Mouse (Mus musculus) liver, adult 2 months (tissue): ENCODE results near the gene Parp16. TPM values are rescaled to one million over a fixed set of nuclear protein-coding genes. Genes with fewer than 3 reads are reported as not detected.
"Not testable (repeated sequence)": the region's sequence is repeated elsewhere in the genome, so short reads cannot be mapped to it uniquely, and the experiment has no call there.

Experiments used
- DNase-seq: peaks from one replicate; pipeline ENCODE4 v3.0.0-alpha.2; 2011; ENCODE audit warnings: low read depth, low spot score; ENCODE audit errors: extremely low read depth
- H3K27ac ChIP-seq: fragments of 200-500 bp; replicated peaks from 2 replicates; pipeline ENCODE4 v1.5.1; 2012; ENCODE audit warnings: low read depth, mild to moderate bottlenecking, control low read depth, inconsistent platforms, low read length; ENCODE audit not compliant: insufficient read depth
- H3K27me3 ChIP-seq: fragments of 200-500 bp; 2 replicates; pipeline ENCODE4 v1.6.1; 2012; ENCODE audit warnings: mild to moderate bottlenecking, moderate library complexity, low read length, inconsistent platforms; ENCODE audit not compliant: control insufficient read depth, insufficient read depth
- H3K36me3 ChIP-seq: fragments of 200-500 bp; 2 replicates; pipeline ENCODE4 v1.6.1; 2012; ENCODE audit warnings: low read length, inconsistent platforms; ENCODE audit not compliant: control insufficient read depth, insufficient read depth
- H3K4me1 ChIP-seq: fragments of 200-500 bp; 2 replicates; pipeline ENCODE4 v1.6.1; 2011; ENCODE audit warnings: low read length; ENCODE audit not compliant: control insufficient read depth, insufficient read depth
- H3K4me3 ChIP-seq: fragments of 200-500 bp; 2 replicates; pipeline ENCODE4 v1.5.1; 2011; ENCODE audit warnings: low read depth, mild to moderate bottlenecking, control low read depth, low read length, moderate library complexity; ENCODE audit not compliant: insufficient read depth
- H3K79me2 ChIP-seq: fragments of 200-500 bp; 2 replicates; pipeline ENCODE4 v1.6.1; 2012; ENCODE audit warnings: inconsistent platforms, mild to moderate bottlenecking, low read length, moderate library complexity; ENCODE audit not compliant: control insufficient read depth, insufficient read depth
- H3K9ac ChIP-seq: fragments of 200-500 bp; 2 replicates; pipeline ENCODE4 v1.6.1; 2012; ENCODE audit warnings: low read depth, mild to moderate bottlenecking, control low read depth, inconsistent platforms, low read length
- CTCF ChIP-seq: fragments of 200-500 bp; IDR thresholded peaks from 2 replicates; pipeline ENCODE4 v1.5.1; 2011; ENCODE audit warnings: low read depth, low read length, control low read depth
- POLR2A ChIP-seq: fragments of 200-500 bp; IDR thresholded peaks from 2 replicates; pipeline ENCODE4 v1.6.1; 2011; ENCODE audit warnings: low read length, control low read depth; ENCODE audit not compliant: insufficient read depth; ENCODE audit errors: extremely low read depth
- WGBS: fragments of 180-500 bp; shearing (Covaris S2); methylation state at CpG from one replicate; pipeline ENCODE4 v1.1.7; 2018; 5-methylcytosine and 5-hydroxymethylcytosine counted together
- polyA plus RNA-seq: library from polyadenylated mRNA; depleted of rRNA; stranded (reverse); fragments of >200 nt; gene quantifications from 2 replicates; pipeline ENCODE4 v1.2.3, GENCODE M21; 2012
- total RNA-seq: library from RNA; depleted of rRNA; stranded (reverse); fragments of >200 nt; gene quantifications from 2 replicates; pipeline ENCODE4 v1.2.3, GENCODE M21; 2014

The Parp16 gene
- total and polyA plus RNA-seq, 2 experiments = 11.4 to 12.6 TPM

DNA sequence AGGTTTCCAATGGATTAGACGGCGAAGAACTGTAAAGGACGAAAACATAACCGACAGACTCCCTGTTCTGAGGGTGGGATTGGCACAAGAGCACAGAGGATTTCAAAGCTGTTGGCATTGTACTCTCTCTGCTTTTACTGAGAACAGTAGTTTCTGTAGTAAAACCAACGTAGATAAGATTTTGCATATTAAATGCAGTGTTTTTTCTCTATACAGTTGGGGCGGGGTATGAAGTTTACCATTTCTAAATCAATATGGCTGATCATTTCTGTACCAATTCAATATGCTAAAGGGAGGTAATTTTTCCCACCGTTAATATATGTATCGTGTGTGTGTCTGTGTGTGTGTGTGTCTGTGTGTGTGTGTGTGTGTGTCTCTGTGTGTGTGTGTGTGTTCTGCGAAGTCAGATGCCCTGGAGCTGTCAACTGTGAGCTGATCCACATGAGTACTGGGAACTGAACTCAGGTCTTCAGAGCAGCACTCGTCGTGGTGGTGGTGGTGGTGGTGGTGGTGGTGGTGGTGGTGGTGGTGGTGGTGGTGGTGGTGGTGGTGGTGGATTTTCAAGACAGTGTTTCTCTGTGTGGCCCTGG lies 7.1 kb downstream of the Parp16 start:
- 25% methylated on average over 11 of the region's 11 CpGs for WGBS
- no peaks in the 10 kb centered on the region for H3K36me3 ChIP-seq
- H3K4me1 ChIP-seq = peaks cover 9% of the 10 kb centered on the region
- no peak for TF ChIP-seq POLR2A
- TF ChIP-seq CTCF = no peak
- H3K4me3 ChIP-seq = peak overlapping the region; percentile 68
- peak overlapping the region; percentile 95 for H3K9ac ChIP-seq
- H3K27ac ChIP-seq = peak overlapping the region; percentile 64
- no peak for DNase-seq
- H3K79me2 ChIP-seq = no peaks in the 10 kb centered on the region
- no peaks in the 10 kb centered on the region for H3K27me3 ChIP-seq

DNA sequence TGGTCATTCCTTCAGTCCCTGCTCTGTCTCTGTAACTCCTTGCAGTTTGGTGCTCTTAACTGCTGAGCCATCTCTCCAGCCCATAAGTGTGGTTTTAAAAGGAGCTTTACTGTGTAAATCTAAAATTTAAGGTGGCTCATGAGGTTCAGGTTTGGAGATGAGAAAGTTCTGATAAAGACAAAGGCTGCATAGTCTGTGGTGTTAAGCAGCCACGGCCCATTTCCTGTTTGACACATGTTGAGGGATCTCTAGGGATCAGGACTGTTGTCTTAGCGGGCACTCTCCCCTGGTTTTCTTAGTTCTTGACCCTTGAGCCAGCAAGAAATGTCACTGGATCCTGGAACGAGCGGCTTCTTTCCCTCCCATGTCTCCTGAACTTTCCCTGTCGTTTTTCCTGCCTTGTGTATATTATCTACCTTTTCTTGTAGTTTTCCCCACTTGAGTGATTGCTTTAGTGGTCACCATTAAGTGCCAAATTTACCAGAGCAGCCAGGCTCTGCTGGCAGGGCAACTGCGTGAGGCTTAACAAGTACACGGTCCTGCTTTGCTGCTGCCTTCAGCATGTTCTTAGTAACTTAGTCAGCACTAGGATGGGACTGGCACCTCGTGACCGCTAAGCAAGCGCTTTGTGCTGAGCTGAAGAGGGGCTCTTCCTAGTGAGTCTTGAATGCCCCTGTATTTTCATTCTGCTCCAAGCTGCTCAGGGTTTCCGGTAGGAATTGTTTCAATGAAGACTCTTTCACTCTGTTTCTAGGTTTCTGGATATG lies 10.1 kb downstream of the Parp16 start:
- Histone ChIP-seq H3K79me2 (no peaks in the 10 kb centered on the region), H3K9ac (no peak overlapping the region), H3K27ac (no peak overlapping the region), H3K36me3 (no peaks in the 10 kb centered on the region), H3K27me3 (no peaks in the 10 kb centered on the region), H3K4me1 (peaks cover 5% of the 10 kb centered on the region), H3K4me3 (no peak overlapping the region)
- 83% methylated on average over 11 of the region's 11 CpGs for WGBS
- DNase-seq = no peak
- no peak for TF ChIP-seq CTCF
- TF ChIP-seq POLR2A = no peak

DNA sequence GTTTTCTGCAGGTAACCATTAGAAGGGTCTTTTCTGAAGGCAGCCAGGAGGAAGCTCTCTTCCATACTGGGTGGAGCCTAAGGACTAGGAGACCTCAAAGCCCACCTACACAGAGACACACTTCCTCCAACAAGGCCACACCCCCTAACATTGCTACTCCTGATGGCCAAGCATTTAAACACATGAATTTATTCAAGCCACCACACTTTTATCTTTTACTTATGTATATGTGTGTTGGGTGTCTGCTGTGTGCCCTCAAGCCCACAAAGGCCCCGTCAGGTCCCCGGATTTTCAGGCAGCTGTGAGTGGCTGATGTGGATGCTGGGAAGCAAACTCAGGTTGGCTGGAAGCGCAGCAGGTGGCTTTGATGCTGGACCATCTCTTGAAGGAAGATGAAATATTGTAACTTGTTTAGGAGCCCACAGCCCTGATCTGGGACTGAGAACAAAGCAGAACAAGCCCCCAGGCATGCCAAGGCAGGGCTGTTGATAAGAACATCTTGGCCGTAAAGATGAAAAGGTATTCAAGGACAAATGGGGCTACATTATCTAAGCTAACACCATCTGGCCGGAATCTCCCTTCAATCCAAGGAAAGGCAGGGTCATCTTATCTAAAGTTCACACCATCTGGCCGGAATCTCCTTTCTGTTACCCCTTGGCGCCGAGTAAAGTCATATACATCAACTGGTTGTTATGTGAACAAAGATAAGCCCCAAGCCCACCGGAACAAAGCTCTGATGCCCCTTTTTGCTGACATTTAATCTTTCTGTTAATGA lies 12.1 kb downstream of the Parp16 start:
- WGBS = 87% methylated on average over 9 of the region's 9 CpGs
- H3K4me3 ChIP-seq, H3K9ac ChIP-seq, H3K79me2 ChIP-seq, H3K4me1 ChIP-seq, DNase-seq, H3K27me3 ChIP-seq, H3K27ac ChIP-seq, H3K36me3 ChIP-seq: not testable (repeated sequence)

DNA sequence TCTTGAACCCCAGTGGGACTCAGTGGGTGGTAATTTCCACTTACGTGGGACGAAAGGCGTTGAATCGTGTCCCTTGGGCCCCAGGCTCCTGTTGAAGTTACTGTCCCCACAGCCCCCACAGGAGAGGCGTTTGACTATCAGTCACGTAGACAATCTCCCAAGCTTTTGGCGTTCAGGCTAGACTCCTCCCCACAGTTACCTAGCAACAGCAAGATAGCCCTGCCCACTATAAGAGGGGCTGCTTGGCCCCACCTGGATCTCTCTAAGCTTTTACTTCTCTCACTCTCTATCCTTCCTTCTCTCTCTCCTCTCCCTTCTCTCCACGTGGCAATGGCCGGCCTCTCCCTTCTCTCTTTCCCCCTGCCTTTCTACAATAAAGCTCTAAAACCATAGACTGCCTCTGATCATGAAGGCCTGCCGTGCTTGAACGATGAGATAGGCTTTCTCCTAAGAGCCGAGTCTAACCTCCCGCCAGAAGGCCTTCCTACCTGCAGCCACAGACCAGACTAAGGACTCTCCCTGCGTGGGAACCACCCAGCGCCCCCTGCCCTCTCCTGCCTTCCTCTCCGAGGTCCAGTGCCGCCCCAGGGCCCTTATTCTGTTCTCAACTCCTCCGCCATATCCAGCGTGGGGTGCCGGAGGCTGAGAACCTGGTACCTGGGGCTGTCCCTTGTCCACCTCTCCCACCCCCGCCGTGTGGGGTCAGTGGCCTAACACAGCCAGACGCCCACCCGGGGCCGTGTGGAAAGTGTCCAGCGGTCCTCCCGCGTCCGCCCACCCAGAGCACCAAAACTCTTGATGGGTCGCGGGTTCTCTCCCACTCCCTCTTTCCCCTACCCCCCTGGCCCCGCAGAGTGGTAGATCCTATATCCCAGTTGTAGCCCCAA lies 13.4 kb downstream of the Parp16 start:
- DNase-seq = no peak
- H3K36me3 ChIP-seq = no peaks in the 10 kb centered on the region
- no peak overlapping the region for H3K4me3 ChIP-seq
- no peak overlapping the region for H3K9ac ChIP-seq
- no peaks in the 10 kb centered on the region for H3K79me2 ChIP-seq
- 94% methylated on average over 32 of the region's 32 CpGs for WGBS
- no peak overlapping the region for H3K27ac ChIP-seq
- TF ChIP-seq POLR2A = no peak
- TF ChIP-seq CTCF = no peak
- no peaks in the 10 kb centered on the region for H3K27me3 ChIP-seq
- peaks cover 4% of the 10 kb centered on the region for H3K4me1 ChIP-seq

DNA sequence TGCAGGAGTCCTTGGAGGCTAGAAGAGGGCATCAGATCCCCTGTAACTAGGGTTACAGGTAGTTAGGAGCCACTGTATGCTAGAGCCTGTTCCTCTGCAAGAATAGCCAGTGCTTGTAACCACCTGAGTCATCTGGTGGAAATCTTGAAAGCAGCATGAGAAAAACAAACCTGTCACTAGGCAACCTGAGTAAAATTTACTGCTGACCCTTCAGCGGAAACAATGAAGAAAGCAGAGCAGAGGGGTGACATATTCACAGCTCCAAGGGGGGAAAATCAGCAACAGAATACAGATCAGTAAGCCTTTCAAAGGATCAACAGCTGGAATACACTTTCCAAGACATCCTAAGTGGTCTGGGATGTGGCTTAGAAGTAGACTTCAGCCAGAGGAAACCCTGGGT lies 16.4 kb downstream of the Parp16 start:
- H3K4me1 ChIP-seq = peaks cover 6% of the 10 kb centered on the region
- no peak overlapping the region for H3K9ac ChIP-seq
- no peaks in the 10 kb centered on the region for H3K27me3 ChIP-seq
- WGBS = 83% methylated on average over 1 of the region's 1 CpGs
- H3K79me2 ChIP-seq = no peaks in the 10 kb centered on the region
- no peak for TF ChIP-seq CTCF
- no peak for TF ChIP-seq POLR2A
- no peaks in the 10 kb centered on the region for H3K36me3 ChIP-seq
- no peak for DNase-seq
- H3K4me3 ChIP-seq = no peak overlapping the region
- no peak overlapping the region for H3K27ac ChIP-seq
